Mouse (Mus musculus) limb, embryonic 15.5 days (tissue): ENCODE results near the gene Osbpl3. TPM values are rescaled to one million over a fixed set of nuclear protein-coding genes. Genes with fewer than 3 reads are reported as not detected.
A peak's percentile ranks its signal among the peaks of the same experiment; 100 is the strongest.

Experiments used
- ATAC-seq: fragments of 200-750 bp; cut with Nextera tagmentation; 2 replicates; pipeline ENCODE4 v1.8.0; 2017; ENCODE audit warnings: low read depth, moderate TSS enrichment; ENCODE audit not compliant: insufficient number of reproducible peaks, low FRiP score, low TSS enrichment
- H3K27ac ChIP-seq: fragments of 300-500 bp; sonication (generic); 2 replicates; pipeline ENCODE4 v1.5.1; 2015; ENCODE audit warnings: moderate library complexity, mild to moderate bottlenecking, inconsistent platforms
- H3K27me3 ChIP-seq: fragments of 300-500 bp; sonication (generic); 2 replicates; pipeline ENCODE4 v1.6.1; 2015; ENCODE audit warnings: inconsistent platforms
- H3K36me3 ChIP-seq: fragments of 300-500 bp; sonication (generic); 2 replicates; pipeline ENCODE4 v1.6.1; 2015; ENCODE audit warnings: inconsistent platforms
- H3K4me1 ChIP-seq: fragments of 300-500 bp; sonication (generic); 2 replicates; pipeline ENCODE4 v1.6.1; 2015; ENCODE audit warnings: inconsistent platforms
- H3K4me2 ChIP-seq: fragments of 300-500 bp; sonication (generic); 2 replicates; pipeline ENCODE4 v1.6.1; 2015; ENCODE audit warnings: mild to moderate bottlenecking, inconsistent platforms
- H3K4me3 ChIP-seq: fragments of 300-500 bp; sonication (generic); 2 replicates; pipeline ENCODE4 v1.5.1; 2015; ENCODE audit warnings: mild to moderate bottlenecking, inconsistent platforms
- H3K9ac ChIP-seq: fragments of 300-500 bp; sonication (generic); 2 replicates; pipeline ENCODE4 v1.6.1; 2015; ENCODE audit warnings: inconsistent platforms
- H3K9me3 ChIP-seq: fragments of 300-500 bp; sonication (generic); 2 replicates; pipeline ENCODE4 v1.6.1; 2016; ENCODE audit warnings: inconsistent platforms
- WGBS: fragments of 180-500 bp; shearing (Covaris S2); methylation state at CpG from one replicate; pipeline ENCODE4 v1.1.7; 2015; 5-methylcytosine and 5-hydroxymethylcytosine counted together
- polyA plus RNA-seq: library from polyadenylated mRNA; unstranded; fragments of >200 nt; fragmentation: Nextera tagmentation; extraction: Ambion mirVana; gene quantifications from 2 replicates; pipeline ENCODE4 v1.2.1, GENCODE M21; 2015

Gene Osbpl3
- polyA plus RNA-seq, 1 experiment from 2014 or later = 12.8 TPM

DNA sequence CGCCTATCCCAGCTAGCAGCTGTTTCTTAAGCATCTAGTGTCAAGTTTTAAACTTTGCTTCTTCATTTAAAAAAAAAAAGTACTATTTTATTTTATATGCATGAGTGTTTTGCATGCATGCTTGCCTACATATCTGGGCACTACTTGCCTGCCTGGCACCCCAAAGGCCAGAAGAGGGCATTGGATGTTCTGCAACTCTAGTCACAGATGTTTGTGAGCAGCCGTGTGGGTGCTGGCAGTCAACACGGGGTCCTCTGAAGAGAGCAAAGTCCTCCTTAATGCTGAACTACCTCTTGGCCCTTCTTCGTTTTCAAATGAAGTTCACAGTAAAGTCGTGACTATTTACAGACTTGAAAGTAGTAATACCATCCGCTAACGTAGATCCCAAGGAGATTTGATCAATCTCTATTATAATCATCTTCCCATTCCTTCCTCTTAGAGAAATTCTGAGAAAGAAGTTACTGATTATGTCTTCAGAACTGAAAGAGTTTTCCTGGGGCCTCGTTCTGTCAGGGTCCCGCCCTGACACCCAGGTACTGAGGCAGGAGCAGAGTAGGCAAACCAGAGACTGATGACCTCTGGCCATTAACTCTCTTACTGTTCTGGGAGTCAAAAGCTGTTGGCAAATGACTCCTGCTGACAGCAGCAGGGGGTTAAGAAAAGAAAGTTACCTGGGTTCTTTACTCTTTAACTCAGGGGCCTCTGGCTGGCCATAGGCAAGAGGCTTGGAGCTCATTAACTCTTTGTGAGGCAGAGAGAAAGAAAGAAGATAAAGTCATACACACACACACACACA, 8.9 kb upstream of the Osbpl3 start:
- no peaks in the 10 kb centered on the region for H3K36me3 ChIP-seq
- ATAC-seq = no peak
- 79% methylated on average over 9 of the region's 9 CpGs for WGBS
- H3K9me3 ChIP-seq = no peaks in the 10 kb centered on the region
- H3K4me3 ChIP-seq = no peak overlapping the region
- H3K27ac ChIP-seq = no peak overlapping the region
- H3K4me2 ChIP-seq = no peak overlapping the region
- no peaks in the 10 kb centered on the region for H3K27me3 ChIP-seq
- H3K9ac ChIP-seq = no peak overlapping the region
- H3K4me1 ChIP-seq = no peaks in the 10 kb centered on the region

DNA sequence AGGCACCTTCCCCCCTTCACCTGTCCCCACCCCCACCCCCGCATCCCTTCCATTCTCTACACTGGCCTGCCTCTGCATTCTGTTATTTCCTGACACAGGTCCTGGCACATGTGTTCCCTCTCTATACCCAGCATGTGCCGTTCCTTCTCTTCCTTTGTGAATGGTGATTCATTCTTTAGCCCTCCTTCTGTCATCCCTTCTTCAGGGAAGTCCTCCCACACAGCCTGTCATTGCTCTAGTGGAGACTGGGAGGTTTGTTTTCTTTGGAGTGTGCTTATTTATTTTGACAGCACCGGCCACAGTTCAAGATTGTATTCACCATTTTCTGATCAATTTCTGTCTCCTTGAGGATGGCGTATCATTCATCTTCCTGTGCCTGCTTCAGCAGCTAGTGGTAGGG, 6.0 kb upstream of the Osbpl3 start:
- H3K9ac ChIP-seq = no peak overlapping the region
- no peaks in the 10 kb centered on the region for H3K27me3 ChIP-seq
- ATAC-seq = no peak
- H3K36me3 ChIP-seq = no peaks in the 10 kb centered on the region
- no peaks in the 10 kb centered on the region for H3K9me3 ChIP-seq
- no peak overlapping the region for H3K27ac ChIP-seq
- H3K4me2 ChIP-seq = no peak overlapping the region
- H3K4me1 ChIP-seq = peaks cover 3% of the 10 kb centered on the region; the same call in 1 of the 2 replicates
- 86% methylated on average over 4 of the region's 4 CpGs for WGBS
- no peak overlapping the region for H3K4me3 ChIP-seq

DNA sequence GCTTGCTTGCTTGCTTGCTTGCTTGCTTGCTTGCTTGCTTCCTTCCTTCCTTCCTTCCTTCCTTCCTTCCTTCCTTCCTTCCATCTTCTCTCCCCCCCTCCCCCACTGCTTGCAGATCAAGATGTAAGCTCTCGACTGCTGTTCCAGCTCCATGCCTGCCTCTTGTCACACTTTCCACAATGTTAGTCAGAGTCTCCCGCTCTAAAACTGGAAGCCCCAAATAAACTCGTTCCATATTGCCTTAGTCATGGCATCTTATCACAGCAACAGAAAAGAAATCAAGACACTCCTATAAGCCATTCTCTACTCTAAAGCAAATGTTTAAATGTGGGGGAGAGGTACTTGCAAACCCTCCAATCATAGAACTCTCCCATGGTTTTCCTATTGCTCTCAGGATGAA, 5.6 kb upstream of the Osbpl3 start:
- no peak overlapping the region for H3K4me3 ChIP-seq
- no peaks in the 10 kb centered on the region for H3K27me3 ChIP-seq
- ATAC-seq = no peak
- H3K27ac ChIP-seq = no peak overlapping the region
- no peaks in the 10 kb centered on the region for H3K36me3 ChIP-seq
- H3K9me3 ChIP-seq = no peaks in the 10 kb centered on the region
- H3K4me1 ChIP-seq = peaks cover 7% of the 10 kb centered on the region; the same call in 1 of the 2 replicates
- H3K4me2 ChIP-seq = no peak overlapping the region
- 85% methylated on average over 3 of the region's 3 CpGs for WGBS
- H3K9ac ChIP-seq = no peak overlapping the region

DNA sequence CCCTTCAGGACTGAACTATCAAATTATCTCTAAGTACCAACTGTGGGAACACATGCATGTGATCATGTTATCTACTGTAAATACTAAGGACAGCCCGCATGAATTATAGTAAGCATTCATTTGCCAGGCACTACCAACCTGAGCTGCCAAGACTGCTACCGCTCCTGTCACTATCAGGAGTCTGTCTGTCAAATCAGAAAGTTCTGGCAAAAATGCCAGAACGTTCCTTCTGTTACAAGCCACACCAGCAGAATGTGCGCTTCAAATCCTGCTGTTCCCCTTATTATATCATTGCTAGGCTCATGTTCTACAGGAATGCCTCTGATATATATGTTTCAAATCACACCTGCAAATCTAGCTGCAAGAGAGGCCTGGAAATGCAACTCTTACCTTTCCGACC, 4.6 kb upstream of the Osbpl3 start:
- 90% methylated on average over 5 of the region's 5 CpGs for WGBS
- Histone ChIP-seq H3K4me3 (no peak overlapping the region), H3K4me1 (peaks cover 13% of the 10 kb centered on the region), H3K27me3 (no peaks in the 10 kb centered on the region), H3K9me3 (no peaks in the 10 kb centered on the region), H3K4me2 (no peak overlapping the region), H3K9ac (no peak overlapping the region), H3K27ac (no peak overlapping the region), H3K36me3 (no peaks in the 10 kb centered on the region)
- ATAC-seq = no peak

DNA sequence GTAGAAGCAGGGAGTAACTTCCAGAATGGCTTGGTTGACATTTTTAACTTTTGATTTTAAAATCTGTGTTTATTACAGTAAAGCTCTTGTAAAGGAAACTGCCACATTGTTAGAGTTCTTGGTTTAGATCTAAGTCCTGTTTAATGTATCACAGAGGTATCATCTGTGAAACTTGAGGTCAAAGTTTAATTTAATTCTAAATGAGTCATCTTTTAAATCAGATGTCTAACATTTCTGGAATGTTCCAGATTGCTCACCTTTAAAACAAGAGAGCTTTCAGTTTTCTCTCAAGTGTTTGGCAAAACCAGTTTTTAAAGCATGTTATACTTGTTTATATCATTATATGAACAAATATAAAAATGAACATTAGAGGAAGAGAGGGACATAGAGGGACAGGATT, 4.2 kb upstream of the Osbpl3 start:
- no peak for ATAC-seq
- Histone ChIP-seq H3K4me1 (peaks cover 13% of the 10 kb centered on the region), H3K9me3 (no peaks in the 10 kb centered on the region), H3K9ac (no peak overlapping the region), H3K27me3 (no peaks in the 10 kb centered on the region), H3K4me2 (no peak overlapping the region), H3K27ac (no peak overlapping the region), H3K36me3 (no peaks in the 10 kb centered on the region), H3K4me3 (no peak overlapping the region)

DNA sequence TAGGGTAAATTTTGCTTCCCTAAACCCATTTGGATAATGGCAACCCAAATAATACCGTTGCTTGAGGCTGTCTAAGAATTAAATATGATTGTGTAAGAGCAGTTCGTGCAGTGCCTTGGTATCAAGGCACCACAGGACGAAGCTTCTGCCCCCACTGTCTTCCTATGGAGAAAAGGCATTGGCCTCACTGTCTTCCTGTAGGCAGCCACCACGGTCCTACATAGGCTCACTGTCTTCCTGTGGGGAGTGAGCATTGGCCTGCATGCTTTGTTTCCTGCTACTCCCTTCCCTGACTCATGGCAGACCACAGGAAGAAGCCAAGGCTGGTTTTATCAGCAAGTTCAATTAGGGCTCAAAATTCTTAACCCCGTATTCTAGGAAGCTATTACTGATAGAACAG, 3.3 kb upstream of the Osbpl3 start:
- 79% methylated on average over 5 of the region's 5 CpGs for WGBS
- ATAC-seq = no peak
- H3K9ac ChIP-seq = no peak overlapping the region

DNA sequence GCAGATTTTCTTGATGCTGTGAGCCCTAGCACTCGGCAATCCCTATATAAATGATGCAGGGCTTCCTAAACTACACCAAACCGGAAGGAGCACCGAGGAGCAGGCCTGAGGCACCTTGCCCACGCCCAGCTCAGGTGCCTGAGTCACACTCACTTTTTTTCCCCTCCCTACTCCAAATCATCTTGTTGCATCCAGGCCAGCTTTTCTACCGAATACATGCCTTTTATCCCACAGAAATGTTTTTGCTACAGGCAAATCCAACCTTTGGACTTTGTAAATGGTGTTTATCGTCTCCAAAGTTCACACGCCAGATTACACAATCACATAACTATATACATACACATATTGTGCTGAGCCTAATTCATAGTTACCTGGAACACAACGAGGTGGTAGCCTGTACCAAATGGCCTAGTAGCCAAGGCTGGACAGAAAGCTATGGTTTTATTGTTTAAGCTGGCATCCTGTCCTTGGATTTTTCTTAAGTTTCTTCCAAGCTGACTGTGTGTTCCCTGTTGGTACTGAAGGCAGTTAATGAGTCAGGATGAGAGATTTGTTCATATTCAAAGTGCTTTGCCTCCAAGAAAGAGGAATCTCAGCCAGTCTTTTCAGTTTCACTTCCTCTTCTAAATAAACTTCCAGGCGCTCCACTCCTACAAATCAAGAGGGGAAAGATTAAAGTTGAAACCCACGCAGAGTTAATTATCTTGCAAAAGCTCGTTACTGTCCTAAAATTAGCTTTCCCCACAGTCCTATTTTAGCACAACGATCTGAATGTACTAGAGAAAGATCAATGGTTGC, 1.7 kb upstream of the Osbpl3 start:
- no peaks in the 10 kb centered on the region for H3K36me3 ChIP-seq

More for the DNA sequence above, 3.3 kb upstream of the Osbpl3 start:
- Histone ChIP-seq H3K4me1 (peaks cover 22% of the 10 kb centered on the region), H3K9me3 (no peaks in the 10 kb centered on the region), H3K36me3 (no peaks in the 10 kb centered on the region), H3K4me2 (no peak overlapping the region), H3K4me3 (no peak overlapping the region), H3K27ac (no peak overlapping the region), H3K27me3 (no peaks in the 10 kb centered on the region)

DNA sequence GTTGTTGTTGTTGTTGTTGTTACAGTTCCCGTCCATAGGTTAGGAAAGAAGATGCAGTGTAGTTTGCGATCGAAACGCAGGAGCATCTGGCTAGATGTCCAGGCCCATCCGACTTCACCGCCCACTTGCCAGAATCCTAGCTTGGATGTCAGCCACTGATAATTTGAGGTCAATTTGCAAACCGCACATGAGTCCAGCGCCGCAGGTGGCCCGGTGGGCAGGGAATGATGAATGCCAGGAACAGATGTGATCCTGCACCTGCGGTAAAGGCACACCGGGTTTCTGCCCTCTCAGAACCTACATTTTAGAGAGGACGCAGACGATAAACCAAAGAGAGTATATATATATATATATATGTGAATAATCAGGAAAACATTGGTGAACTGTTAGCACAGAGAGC, 705 bp upstream of the Osbpl3 start:
- Histone ChIP-seq H3K36me3 (no peaks in the 10 kb centered on the region), H3K4me1 (peaks cover 31% of the 10 kb centered on the region), H3K27ac (peak overlapping the region; percentile 57; the same call in 1 of the 2 replicates), H3K9ac (no peak overlapping the region), H3K4me3 (peak overlapping the region; percentile 69; the same call in 1 of the 2 replicates), H3K4me2 (peak overlapping the region; percentile 94; the same call in 1 of the 2 replicates), H3K27me3 (no peaks in the 10 kb centered on the region), H3K9me3 (no peaks in the 10 kb centered on the region)
- no peak for ATAC-seq
- WGBS = 49% methylated on average over 14 of the region's 14 CpGs

More for the DNA sequence above, 1.7 kb upstream of the Osbpl3 start:
- 69% methylated on average over 12 of the region's 12 CpGs for WGBS
- no peak overlapping the region for H3K4me3 ChIP-seq
- peaks cover 30% of the 10 kb centered on the region for H3K4me1 ChIP-seq
- no peak for ATAC-seq
- no peaks in the 10 kb centered on the region for H3K27me3 ChIP-seq
- no peak overlapping the region for H3K27ac ChIP-seq
- H3K9ac ChIP-seq = no peak overlapping the region
- H3K4me2 ChIP-seq = no peak overlapping the region
- H3K9me3 ChIP-seq = no peaks in the 10 kb centered on the region

DNA sequence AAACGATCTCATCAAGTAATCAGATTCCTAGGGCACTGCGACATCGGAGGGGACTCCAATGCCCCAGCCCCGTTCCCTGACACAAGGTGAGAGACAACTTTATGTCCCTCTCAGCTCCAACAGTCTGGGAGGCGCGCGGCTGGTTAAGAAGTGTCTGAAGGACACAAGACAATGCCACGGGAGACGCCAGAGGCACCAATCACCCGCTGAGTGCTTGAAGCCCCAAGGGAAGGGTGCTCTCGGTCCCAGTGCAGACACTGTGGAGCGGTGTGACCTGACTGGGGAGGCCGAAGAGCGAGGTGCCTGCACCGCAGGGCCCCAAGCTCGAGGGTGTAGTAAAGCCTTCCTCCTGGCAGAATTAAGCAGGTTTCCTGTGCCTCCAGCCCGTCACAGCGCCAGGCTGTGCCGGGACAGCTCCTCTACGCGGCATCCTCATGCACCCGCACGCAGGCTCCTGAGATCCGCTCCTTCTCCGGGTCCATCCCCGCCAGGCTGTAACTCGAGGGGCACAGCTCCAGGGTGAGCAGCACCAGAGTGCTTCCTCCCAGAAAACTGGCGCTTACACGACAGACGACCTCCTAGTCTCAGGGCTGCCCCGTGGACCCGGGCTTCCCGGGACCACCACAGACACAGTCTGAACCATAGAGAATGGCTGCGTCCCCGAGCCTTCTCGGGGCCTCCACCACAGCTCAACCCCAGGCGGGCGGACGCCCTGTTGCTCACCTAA, 736 bp downstream of the Osbpl3 start:
- peak overlapping the region; percentile 61 for H3K9ac ChIP-seq

DNA sequence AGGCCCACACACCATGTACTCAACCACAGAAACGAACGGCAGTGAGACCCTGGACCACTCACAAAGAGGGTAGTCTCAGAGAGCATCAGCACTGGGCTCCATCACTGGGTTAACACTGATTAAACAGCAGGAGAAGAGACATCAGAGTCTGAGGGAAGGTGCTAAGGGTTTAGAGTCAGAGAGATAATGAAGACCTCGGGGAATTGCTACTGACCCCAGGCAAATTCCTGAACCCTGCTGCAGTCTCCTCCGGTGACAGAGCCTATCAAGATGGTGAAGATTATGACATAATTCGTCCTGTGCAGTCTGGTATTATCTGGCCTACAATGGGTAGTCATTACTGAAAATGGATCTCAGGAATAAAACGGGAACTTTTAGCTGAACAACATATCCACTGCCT, 2.4 kb downstream of the Osbpl3 start:
- 51% methylated on average over 6 of the region's 6 CpGs for WGBS
- peaks cover 31% of the 10 kb centered on the region for H3K4me1 ChIP-seq
- H3K9ac ChIP-seq = no peak overlapping the region
- no peak for ATAC-seq
- no peak overlapping the region for H3K27ac ChIP-seq
- H3K36me3 ChIP-seq = no peaks in the 10 kb centered on the region
- H3K4me2 ChIP-seq = no peak overlapping the region
- H3K9me3 ChIP-seq = no peaks in the 10 kb centered on the region
- H3K4me3 ChIP-seq = no peak overlapping the region
- no peaks in the 10 kb centered on the region for H3K27me3 ChIP-seq

More for the DNA sequence above, 736 bp downstream of the Osbpl3 start:
- Histone ChIP-seq H3K36me3 (no peaks in the 10 kb centered on the region), H3K4me3 (peak overlapping the region; percentile 69), H3K4me2 (peak overlapping the region; percentile 94), H3K27me3 (no peaks in the 10 kb centered on the region), H3K4me1 (peaks cover 31% of the 10 kb centered on the region), H3K27ac (peak overlapping the region; percentile 90), H3K9me3 (no peaks in the 10 kb centered on the region)
- WGBS = under 1% methylated on average over 39 of the region's 39 CpGs
- peak; percentile 36; the same call in 1 of the 2 replicates for ATAC-seq

DNA sequence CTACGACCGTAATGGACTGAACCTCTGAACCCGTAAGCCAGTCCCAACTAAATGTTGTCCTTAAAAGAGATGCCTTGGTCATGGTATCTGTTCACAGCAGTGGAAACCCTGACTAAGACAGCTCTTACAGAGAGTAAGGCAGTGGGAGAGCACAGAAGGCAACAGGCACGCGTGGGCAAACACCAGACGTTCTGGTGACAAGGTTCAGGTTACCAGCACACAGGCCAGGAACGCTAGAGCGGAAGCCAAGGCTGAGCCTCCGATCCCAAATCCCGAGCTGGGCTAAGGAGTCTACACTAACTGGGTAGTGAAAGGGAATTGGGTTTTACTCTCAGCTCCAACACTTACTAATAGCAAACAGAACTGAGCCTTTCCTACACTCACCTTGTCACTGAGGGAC, 3.8 kb downstream of the Osbpl3 start:
- Histone ChIP-seq H3K36me3 (no peaks in the 10 kb centered on the region), H3K9me3 (no peaks in the 10 kb centered on the region), H3K4me1 (peaks cover 30% of the 10 kb centered on the region), H3K27me3 (no peaks in the 10 kb centered on the region), H3K4me2 (no peak overlapping the region), H3K27ac (no peak overlapping the region), H3K4me3 (no peak overlapping the region), H3K9ac (no peak overlapping the region)
- ATAC-seq = no peak
- 84% methylated on average over 10 of the region's 10 CpGs for WGBS

DNA sequence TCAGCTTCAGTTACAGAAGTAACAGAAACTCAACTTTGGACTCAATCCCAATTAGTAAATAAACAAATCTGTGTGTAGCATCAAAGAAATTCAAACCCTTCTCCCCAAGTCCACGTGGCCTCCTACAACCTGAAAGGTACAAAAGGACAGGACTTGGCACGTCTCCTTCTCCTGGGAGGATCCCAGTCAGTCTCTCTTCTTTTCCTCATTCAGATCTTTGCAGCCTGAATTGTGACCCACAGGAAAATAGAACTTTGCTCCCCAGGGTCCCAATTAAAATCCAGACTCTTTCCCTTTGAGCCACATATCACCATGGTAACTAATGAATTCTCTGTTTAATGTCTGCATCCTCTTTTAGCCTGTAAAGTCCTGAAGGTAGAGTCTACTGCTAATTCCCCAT, 10.4 kb downstream of the Osbpl3 start:
- H3K9me3 ChIP-seq = no peaks in the 10 kb centered on the region
- H3K27ac ChIP-seq = no peak overlapping the region
- no peak overlapping the region for H3K9ac ChIP-seq
- H3K27me3 ChIP-seq = no peaks in the 10 kb centered on the region
- H3K4me2 ChIP-seq = no peak overlapping the region
- ATAC-seq = no peak
- 72% methylated on average over 2 of the region's 2 CpGs for WGBS
- no peaks in the 10 kb centered on the region for H3K4me1 ChIP-seq
- no peaks in the 10 kb centered on the region for H3K36me3 ChIP-seq
- no peak overlapping the region for H3K4me3 ChIP-seq
